Mouse (Mus musculus) gastrocnemius, postnatal 10 days (tissue): Measurements from ENCODE around the gene Bicd1. TPM values are rescaled to one million over a fixed set of nuclear protein-coding genes. Genes with fewer than 3 reads are reported as not detected.

Source experiments
- DNase-seq: peaks from one replicate; pipeline ENCODE4 v3.0.0; 2021; ENCODE audit warnings: mixed read lengths
- microRNA-seq, 2 experiments: library from miRNA; unstranded; fragments of <30 nt; microRNA quantifications; one replicate each; pipeline ENCODE4 v1.2.0; 2021
- total RNA-seq, 2 experiments: library from RNA; stranded (reverse); gene quantifications; 2 replicates each; pipeline ENCODE4 v1.2.3; 2021

The Bicd1 gene
- total RNA-seq, 2 experiments from 2014 or later, result 1.2 to 1.7 TPM

GRCm38 (mm10) chr6:149567219-149567618 lies 158.5 kb downstream of the Bicd1 start:
- DNase-seq, result no peak

GRCm38 (mm10) chr6:149574288-149574687 lies 165.6 kb downstream of the Bicd1 start:
- DNase-seq, result no peak

GRCm38 (mm10) chr6:149580053-149580452 lies 171.4 kb downstream of the Bicd1 start:
- no peak for DNase-seq

- no peak for DNase-seq
These were observed 177.2 kb downstream of the Bicd1 start for GRCm38 (mm10) chr6:149585708-149586504.

Small RNA genes lying within 50 kb of the gene (microRNA-seq; reads per million reads assigned to microRNA genes)
- 0 reads per million in 2 experiments for gene Gm24307

Other genes with a start within 250 kb of the Bicd1 start
- 10 to 100 TPM; 10.2 to 12.5 TPM for gene Amn1, start 220.2 kb upstream of the Bicd1 start, total RNA-seq
- 10 to 100 TPM; 26.3 to 27.8 TPM for gene Resf1, start 99.5 kb upstream of the Bicd1 start, total RNA-seq